Mouse (Mus musculus) erythroblast, embryonic 14.5 days (primary cell): ENCODE data around the gene Lepr.

Experiments
- GATA1 ChIP-seq: IDR thresholded peaks from 2 replicates; pipeline ENCODE4 v1.6.1; 2012; ENCODE audit warnings: low read length, inconsistent platforms, mixed read lengths
- TAL1 ChIP-seq: IDR thresholded peaks from 3 replicates; pipeline ENCODE4 v1.6.1; 2012; ENCODE audit warnings: low read length, inconsistent platforms, mixed read lengths

GRCm38 (mm10) chr4:101760490-101760889 is 43.3 kb downstream of the Lepr start:
- TF ChIP-seq GATA1 (no peak), TAL1 (no peak)
